Mouse (Mus musculus) adrenal gland, adult 8-10 months (tissue): ENCODE measurements around the gene Wwox. TPM values are rescaled to one million over a fixed set of nuclear protein-coding genes. Genes with fewer than 3 reads are reported as not detected.

Source experiments
- DNase-seq: peaks from one replicate; pipeline ENCODE4 v3.0.0; 2022
- total RNA-seq, 4 experiments: library from RNA; stranded (reverse); gene quantifications; 2 replicates each; pipeline ENCODE4 v1.2.4; 2022

Gene Wwox
- total RNA-seq, 4 experiments from 2014 or later: 26.4 to 56.6 (median 35.7) TPM

DNA sequence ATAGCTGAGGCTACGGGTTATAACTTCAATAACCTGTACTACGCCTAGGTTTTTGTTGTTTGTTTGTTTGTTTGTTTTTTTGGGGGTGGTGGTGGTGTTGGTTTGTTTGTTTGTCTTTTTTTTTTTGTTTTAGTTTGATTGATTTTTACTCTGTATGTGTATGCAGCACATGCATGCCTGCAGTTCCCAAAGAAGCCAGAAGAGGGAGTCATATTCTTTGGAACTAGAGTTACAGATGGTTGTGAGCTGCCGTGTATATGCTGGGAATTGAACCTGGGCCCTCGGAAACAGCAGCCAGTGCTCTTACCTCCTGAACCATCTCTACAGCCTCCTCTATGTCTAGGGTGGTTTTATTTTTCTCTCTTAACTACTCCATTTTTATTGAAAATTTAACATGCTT lies 689.9 kb downstream of the Wwox start:
- no peak for DNase-seq

DNA sequence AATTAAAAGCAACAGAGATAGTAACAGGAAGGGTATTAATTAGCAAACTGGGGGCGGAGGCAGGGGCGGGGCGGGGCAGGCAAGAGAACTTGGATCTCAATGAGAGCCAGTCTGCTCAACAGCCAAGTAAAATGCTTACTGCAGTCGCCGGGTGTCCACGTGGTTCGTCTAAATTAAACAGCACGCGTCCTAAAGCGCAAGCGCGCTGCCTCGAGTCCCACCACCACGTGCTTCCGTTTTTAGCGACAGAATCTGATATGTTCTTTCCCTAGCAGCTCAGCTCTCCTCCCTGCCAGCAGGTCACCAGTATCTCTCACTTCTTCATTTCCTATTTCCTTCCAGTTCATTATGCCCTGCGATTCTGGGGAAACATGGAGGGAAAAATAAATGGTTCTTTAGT lies 693.7 kb downstream of the Wwox start:
- no peak for DNase-seq

DNA sequence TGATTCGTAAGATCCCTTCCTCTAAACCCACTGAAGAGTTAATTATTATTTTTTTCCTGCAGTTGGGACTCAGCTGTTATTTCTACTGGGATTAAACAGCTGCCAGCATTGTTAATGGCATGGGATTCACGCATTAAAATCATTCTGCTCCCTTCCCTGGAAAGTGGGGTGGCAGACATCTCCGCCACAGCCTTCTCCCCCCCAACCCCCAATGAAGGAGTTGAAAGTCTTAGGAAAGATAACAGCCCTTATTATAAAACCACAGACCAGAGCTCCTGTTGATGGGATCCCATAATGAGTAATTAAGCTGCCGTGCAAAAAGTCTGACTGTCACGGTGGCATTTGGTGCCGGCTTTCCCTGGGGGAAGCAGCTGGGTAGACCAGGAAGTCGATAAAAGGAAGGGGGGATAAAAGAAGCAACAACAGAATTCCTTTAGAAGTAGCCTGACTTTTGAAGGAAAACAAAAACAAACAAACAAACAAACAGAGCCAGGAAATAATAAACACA lies 694.3 kb downstream of the Wwox start:
- no peak for DNase-seq

DNA sequence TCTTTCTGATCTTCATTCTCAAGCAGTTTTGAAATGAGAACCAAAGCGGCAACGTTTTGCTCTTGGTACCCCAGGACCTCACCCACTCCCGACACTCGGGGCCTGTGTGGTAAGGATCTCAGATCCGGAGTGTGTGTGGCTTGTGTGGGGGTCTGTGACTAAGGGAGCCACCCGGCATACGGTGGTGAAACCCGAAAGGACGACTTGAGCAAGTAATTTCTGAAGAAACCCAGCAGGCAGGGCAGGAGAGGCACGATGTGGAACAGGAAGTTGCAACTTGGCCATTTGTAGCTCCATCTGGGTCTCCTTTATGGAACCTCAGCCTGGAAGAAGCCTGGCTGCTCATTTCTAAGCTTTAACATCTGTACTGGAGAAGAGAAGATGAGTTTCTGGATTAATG lies 697.4 kb downstream of the Wwox start:
- DNase-seq: no peak

DNA sequence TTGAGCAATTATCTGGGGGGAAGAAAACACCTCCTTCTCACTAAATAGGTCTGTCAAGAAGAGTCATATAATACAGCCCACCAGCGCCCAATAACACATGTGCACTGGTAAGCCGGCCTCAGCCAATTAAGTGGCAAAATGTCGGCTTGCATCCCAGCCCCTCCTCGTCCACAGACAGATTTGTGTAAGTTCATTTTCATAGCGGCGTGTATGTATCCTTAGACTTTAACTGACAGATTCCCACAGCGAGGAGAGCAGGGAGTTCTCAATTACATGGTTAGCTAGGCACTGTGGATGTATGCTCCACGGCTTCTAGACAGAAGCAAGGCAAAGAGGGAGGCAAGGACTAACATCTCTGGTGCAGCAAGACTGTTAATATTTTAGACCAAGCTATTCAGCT lies 702.2 kb downstream of the Wwox start:
- no peak for DNase-seq

DNA sequence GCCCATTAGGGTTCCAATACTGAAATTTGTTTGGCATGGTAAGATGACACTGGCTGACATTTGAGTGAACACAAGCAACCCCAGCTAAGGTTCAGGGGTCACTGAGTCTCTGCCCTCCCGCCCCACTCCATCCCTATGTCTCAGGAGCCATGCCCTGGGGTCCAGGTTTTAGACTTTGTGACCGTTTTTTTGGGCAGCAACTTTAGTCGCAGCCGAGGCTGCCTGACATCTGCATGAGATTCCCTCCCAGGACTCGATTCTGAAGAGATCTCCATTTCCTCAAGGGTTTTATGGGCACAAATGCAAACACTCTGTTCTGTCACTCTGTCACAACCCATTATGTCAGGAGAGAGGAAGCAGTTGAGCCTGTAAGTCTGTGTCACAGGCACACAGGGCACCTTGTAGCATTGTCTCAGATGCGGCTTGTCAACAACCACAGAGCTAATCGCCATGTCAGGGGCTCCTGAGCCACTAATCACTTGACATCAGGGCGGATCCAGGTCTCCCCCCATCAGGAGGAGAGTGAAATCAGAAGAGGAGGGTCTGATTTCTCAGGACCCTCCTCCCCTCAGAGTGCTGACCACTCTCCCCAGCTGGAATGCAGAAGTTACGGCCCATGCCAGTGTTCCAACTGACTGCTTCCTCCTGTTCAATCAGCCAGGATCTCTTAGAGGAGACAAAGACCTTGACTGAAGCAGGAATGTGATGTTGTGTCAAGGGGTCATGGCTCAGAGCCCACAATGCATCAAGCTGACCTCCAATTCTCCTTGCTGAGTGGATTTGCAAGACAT lies 704.3 kb downstream of the Wwox start:
- no peak for DNase-seq

DNA sequence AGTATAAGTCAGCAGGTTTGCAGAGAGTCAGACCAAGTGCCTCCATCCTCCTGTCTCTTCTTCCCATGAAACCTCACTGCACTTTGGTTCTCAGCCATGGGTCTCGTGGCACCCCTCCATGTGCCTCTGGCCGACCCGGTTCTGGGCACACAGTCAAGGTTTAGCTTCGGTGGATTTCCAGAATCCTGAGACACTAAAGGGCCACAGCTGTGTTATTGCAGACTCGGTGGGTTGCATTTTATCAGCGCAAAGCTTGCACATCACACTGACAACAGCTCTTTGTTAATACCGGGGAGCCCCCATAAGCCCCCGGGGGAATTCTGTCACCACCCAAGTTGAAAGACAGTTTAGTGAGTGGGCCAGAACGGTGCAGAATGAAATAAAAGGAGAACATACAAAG lies 707.6 kb downstream of the Wwox start:
- no peak for DNase-seq

DNA sequence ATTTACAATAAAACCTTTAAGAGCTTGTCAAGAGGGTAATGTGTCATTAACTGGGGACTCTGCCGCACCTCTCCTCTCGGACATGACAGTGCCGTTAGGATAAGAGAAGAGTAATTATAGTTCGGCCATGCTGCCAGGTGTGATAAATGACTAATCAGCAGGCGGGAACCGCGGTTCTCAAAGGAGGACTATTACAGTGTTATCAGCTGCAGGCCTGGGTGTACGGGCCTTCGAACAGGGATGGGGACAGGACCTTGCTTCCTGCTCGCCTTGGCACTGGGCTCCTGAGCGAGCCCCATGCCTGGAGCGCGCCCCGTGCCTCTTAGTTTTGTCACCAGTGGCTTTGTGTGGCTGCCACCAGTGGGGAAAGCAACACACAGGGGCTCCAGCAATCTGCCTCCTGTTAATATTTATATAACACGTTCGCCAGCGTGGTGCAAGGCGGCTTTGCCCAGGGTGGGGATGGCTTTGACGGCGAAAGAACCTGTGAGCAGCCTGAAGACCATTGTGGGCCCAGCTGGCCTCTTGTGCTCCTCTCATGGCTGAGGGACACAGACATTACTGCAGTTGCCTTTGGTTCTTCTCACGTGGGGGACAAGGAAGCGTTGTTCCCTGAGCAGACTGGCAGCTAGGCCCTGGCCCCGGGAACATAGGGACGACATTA lies 711.1 kb downstream of the Wwox start:
- no peak for DNase-seq

DNA sequence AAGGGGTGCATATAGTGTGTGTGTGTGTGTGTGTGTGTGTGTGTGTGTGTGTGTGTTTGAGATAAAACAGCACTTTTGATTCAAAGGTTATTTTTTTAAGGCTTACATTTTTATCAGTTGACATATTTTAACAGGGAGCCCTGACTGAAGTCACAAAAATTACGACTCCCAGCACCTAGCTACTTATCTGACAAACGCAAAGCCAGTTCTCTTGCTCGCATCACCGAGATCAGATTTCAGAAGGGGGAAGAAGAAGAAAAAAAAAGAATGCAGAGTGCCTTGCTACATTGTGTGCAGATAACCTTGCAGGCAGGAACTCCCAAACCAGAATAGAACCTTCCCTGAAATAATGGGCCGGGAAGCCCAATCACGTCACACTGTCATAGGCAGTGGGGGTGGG lies 712.0 kb downstream of the Wwox start:
- no peak for DNase-seq

DNA sequence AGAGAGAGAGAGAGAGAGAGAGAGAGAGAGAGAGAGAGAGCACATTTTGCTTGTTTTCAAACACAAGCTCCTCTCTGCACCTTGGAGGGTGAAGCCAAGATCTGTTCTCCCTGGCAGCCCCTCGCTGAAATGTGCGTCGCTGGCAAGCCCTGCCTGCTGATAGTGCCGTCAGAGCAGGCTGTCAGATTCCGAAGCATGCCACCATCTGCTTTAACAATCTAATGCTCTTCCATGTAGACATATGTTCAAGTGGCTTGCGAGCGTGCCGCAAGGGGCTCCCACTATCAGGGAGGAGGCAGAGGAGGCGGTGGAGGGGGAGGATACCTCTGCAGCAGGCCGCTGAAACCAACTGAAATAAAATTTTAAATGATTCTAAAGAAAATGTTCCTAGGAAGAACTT lies 714.6 kb downstream of the Wwox start:
- no peak for DNase-seq

DNA sequence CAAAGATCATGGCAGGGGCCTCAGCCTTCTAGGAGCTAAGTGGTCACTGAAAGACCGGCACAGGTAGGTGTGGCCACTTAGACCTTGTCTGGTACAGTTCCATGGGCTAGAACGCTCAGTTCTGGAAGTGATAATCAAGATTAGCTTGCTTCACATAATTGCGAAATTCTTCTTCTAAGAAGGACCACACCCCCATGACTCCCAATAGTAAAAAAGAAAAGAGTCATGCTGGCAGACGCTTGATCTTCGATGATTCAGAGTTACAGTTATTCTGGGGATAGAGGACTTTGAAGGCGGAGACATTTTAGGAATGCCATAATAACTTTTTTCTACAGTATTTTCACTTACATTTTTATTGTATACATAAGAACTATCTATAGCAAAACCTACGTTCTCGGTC lies 716.7 kb downstream of the Wwox start:
- DNase-seq: no peak

DNA sequence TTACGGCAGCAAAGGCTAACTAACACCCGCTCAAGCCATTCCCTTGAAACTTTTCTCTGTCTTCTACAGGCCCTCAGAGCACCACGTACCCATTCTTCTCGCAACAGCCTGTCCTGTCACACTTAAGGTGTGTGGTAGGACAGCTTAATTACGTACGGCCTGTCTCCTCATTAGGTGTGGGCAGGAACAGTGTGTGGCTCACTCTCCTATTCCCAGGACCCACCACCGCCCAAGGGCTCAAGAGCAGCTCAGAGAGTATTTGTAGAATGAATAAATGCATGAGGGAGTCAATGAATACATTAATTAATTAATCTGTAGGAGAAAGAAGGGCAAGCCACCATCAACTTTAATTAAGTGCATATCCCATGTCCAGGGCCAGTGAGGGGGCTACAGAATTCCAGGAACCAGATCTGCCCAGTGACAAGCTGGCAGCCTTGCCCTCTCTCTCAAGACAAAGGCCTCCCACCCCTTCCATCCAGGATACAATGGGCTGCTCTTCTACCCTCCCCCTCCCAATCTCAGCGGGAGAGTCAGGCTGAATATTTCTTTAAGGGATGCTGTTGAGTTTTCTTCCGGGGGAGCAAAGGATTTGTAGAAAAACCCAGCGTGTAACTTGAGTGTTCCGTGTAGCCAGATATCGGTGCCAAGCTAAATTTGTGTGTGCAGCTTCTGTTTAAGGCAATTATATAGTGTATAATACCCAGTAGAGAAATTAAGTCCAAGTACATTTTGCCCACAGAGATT lies 718.7 kb downstream of the Wwox start:
- no peak for DNase-seq

DNA sequence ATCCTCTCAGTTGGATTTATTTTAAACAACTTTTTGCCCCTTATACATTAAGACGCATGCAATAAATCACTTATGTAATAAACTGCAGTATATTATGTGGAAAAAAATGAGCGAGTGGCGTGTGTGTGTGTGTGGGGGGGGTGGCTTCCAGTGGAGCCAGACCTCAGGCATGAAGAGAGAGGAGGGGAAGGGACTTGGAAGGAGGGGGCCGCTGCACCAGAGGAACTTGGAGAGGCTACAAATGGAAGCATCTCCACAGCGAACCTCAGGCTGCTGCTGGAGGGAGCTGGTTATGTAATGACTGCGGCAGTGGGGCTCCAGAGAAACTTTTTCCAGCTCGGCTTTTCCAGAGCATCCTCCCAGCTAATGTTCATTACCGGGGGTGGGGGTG lies 719.3 kb downstream of the Wwox start:
- DNase-seq: no peak

DNA sequence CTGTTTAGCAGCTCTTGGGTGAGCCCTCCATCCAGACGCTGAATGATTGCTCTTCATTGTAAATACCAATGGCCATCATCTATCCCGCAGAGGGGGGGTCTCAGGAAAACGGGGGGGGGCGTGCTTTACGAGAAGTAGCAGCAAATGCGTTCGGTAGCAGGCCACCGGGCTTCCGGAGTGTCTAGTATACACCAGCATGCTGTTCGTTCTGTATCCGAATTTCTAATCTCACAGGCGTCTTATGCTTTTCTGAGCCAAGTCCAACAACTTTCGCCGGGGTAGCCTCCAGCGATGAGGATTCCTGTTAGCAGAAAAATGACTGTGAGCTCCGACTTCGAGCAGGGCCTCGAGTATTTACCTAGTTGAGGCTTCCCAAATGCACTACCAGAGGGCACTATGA lies 719.8 kb downstream of the Wwox start:
- no peak for DNase-seq

DNA sequence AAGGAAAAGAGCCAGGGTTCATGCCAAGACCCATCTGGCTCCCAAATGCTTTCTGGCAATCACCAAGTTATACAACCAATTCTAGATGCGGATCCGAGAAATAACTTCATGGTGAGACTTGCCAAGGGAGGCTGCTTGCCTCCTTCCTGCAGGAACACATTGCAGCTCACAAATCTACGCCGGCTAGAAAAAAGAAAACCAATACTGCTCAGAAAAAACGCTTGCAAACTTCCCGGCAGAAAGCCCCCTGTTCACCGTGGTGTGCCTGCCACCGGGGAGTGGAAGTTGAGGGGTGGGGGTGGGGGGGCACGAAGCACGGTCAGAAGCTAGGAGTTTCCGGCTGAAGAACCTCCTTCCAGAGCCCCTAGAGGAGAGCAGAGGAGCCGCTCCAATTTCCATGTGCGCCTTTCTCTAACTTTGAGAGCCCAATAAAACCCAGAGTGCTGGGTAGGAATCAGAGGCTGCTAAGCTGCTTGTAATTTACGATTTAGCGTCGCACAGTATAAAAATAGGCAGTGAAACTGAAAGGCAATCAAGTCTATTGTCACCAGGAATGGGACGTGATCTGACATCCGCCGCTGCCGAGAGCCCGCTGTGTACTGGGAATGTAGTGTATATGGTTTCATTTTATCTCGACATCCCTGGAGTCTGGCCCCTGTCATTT lies 720.4 kb downstream of the Wwox start:
- no peak for DNase-seq

DNA sequence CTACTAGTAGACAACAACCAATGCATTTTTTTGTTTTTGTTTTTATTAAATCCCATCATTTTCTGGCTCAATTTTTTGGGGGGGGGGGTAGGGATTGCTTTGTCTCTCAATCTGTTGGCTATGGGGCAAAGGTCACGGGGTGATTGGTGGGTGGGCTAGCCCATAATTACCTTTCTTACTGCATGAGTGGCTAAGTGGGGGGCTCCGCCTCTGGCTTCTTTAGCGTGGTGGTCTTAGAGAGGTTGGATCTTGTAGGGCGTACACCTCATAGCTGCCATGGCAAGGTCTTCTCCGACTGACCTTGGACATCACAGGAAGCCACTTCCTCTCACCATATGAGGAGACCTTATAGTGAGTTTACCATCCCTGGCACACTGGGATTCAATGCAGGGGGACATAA lies 721.0 kb downstream of the Wwox start:
- no peak for DNase-seq

DNA sequence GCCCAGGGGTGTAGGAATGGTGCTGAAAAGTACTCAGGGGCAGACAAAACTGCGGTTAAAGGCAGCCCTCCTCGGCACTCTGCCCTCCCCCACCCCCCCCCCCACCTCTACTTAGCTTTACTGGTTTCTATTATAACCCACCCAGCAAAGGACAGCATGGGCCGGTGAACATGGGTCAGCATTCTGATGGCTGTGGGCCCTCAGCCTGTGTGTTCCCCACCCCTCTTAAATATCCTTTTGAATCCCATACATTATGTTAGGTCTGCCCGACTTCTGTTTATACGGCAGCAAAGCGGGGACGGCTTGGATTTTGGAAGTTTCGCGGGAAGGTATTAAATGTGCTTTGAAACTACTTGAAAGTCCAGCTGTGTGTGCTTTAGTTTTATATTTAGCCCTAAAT lies 722.1 kb downstream of the Wwox start:
- DNase-seq: no peak

DNA sequence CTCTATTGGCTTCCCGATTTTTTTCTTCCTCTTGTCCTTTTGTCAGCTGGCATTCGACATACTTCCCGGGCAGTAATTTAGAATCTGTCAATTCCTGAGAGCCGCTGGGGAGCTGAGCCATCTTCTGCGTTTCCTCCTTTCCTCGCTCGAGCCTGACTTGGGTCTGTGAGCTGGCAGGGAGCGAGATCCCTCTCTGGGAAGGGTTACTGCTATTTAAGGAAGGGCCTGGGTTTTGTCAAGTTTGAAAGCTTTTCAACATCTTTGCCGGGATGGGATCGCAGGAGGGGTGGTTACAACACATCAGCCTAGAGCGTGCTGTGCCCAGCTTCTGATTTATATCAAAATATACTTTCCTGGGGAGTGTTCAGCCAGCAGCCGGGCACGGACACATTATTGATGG lies 725.4 kb downstream of the Wwox start:
- no peak for DNase-seq

DNA sequence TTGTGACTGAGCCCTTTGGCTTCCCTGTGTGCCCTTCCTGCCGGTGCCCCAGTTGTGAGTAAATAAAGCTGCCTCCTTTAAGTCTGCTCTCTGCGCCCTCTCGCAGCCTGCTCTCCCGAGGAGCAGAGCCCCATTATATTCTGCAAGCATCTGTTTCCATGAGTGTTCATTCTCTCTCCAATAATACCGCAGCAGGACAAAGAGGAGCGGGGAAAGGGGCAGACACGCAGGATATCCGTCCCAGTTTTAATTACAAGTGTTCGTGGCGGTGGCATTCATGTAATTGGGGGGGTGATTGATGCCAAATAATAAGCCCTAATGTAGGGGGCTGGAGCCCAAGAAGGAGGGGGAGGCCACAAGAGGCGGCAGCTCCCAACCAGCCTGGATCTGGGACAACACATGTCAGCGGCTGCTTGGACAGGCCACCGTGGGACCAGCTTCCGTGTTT lies 734.2 kb downstream of the Wwox start:
- no peak for DNase-seq

DNA sequence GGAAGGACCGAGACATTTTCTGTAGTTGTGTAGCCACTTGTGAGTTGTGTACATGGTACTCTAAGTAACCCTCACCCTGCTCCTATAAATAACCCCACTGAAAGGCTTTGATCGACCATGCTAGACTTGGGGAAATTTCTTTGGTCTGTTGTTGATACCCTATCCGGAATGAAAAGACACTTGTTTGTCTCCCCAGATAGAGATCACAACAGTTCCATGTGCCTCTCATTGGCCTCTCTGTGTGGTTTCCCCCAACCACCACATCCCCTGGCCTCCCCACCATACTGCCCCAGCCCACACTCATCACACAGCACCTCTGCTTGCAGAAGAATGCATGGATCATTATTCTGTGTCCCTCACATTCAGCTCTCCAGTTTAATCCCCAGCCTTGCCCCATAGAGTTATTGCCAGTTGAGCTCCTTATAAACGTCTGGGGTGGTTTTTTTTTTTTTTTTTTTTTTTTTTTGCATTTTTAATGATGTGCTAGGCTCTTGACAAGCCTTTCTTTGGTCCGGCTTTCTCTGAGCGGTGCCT lies 746.0 kb downstream of the Wwox start:
- no peak for DNase-seq

DNA sequence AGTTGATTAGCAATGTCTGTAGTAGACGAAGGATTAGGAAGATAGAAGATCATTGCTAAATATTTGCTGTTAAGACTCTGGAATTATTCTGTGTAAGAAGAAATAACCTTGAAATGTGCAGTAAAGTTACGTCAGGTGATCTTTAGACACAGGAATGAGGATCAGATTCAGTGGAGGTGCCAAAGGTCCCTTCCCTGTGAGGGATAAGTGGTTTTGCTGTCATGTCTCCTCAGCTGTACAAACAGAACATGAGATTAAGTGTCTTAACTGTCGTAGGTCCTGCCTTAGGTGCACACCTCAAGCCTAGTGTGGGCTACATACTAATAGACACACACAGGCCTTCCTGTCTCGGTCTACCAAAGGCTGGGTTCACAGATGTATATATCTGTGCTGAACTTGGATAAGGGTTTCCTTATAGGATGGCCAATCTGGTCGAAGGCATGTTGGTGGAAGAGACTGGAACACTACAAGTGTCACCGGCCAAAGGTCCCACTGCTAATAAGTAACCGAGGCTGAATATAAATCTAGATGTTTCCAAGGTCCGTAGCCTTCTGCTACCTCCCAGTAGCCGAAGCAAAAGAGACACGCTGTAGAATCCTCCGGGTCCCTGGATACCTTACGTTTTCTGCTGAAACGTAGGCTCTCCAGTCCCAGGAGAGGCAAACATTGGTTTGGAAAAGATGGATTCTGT lies 746.8 kb downstream of the Wwox start:
- no peak for DNase-seq

DNA sequence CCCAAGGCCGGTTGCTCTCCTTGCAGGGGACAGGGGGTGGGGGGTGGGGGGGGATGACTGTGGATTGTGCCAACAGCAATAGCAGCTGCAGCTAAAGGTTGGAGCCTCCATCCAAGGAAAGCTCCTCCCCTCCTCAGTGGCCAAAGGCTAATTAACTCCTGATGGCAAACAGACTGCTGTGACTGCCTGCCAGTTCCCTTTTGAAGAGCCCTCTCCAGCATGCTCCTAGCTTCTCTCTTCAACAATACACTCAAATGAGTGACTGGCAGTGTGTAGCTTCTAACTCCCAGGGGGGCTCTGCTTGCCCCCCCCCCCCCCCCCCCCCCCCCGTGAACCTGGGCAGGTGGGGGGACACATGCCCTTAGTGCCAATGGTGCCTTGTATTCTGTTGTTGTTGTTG lies 747.4 kb downstream of the Wwox start:
- no peak for DNase-seq
